Mouse (Mus musculus): ENCODE results near the gene Dcun1d1.

Dcun1d1 gene

GRCm38 (mm10) chr3:35937345-35937744 lies at the start of gene Dcun1d1:
Dcun1d1 (minus strand) TSS chr3:35937445.
- in situ Hi-C loops (cut with MboI; ENCODE audit: low sequenced_read_pairs), result no loop called here

GRCm38 (mm10) chr3:35986266-35986665 lies 49.0 kb upstream of the Dcun1d1 start:
- in situ Hi-C loops (cut with MboI; ENCODE audit: low sequenced_read_pairs), result loop anchor here (10.0 kb wide), 1 partner anchor 149 kb away; no protein-coding TSS in a partner anchor

GRCm38 (mm10) chr3:35973551-35973950 lies 36.3 kb upstream of the Dcun1d1 start:
- in situ Hi-C loops (cut with MboI; ENCODE audit: low sequenced_read_pairs), result loop anchor here (10.0 kb wide), 1 partner anchor 279 kb away; no protein-coding TSS in a partner anchor

- in situ Hi-C loops (cut with MboI; ENCODE audit: low sequenced_read_pairs), result loop anchor here (10.0 kb wide), 1 partner anchor 278 kb away; no protein-coding TSS in a partner anchor
Observed at GRCm38 (mm10) chr3:35972985-35973384, 35.7 kb upstream of the Dcun1d1 start.

GRCm38 (mm10) chr3:35971149-35971548 lies 33.9 kb upstream of the Dcun1d1 start:
- in situ Hi-C loops (cut with MboI; ENCODE audit: low sequenced_read_pairs), result loop anchor here (10.0 kb wide), 1 partner anchor 276 kb away; no protein-coding TSS in a partner anchor

- in situ Hi-C loops (cut with MboI; ENCODE audit: low sequenced_read_pairs), result loop anchor here (10.0 kb wide), 1 partner anchor 276 kb away; no protein-coding TSS in a partner anchor
Observed at GRCm38 (mm10) chr3:35970441-35970840, 33.2 kb upstream of the Dcun1d1 start.

GRCm38 (mm10) chr3:35967366-35967921 lies 30.2 kb upstream of the Dcun1d1 start:
- in situ Hi-C loops (cut with MboI; ENCODE audit: low sequenced_read_pairs), result no loop called here

- in situ Hi-C loops (cut with MboI; ENCODE audit: low sequenced_read_pairs), result no loop called here
Observed at GRCm38 (mm10) chr3:35966493-35966892, 29.2 kb upstream of the Dcun1d1 start.

GRCm38 (mm10) chr3:35964928-35965327 lies 27.7 kb upstream of the Dcun1d1 start:
- in situ Hi-C loops (cut with MboI; ENCODE audit: low sequenced_read_pairs), result no loop called here

- in situ Hi-C loops (cut with MboI; ENCODE audit: low sequenced_read_pairs), result no loop called here
Observed at GRCm38 (mm10) chr3:35963921-35964320, 26.7 kb upstream of the Dcun1d1 start.

GRCm38 (mm10) chr3:35963401-35963800 lies 26.2 kb upstream of the Dcun1d1 start:
- in situ Hi-C loops (cut with MboI; ENCODE audit: low sequenced_read_pairs), result no loop called here

GRCm38 (mm10) chr3:35962967-35963366 lies 25.7 kb upstream of the Dcun1d1 start:
- in situ Hi-C loops (cut with MboI; ENCODE audit: low sequenced_read_pairs), result no loop called here

GRCm38 (mm10) chr3:35957230-35957629 lies 20.0 kb upstream of the Dcun1d1 start:
- in situ Hi-C loops (cut with MboI; ENCODE audit: low sequenced_read_pairs), result no loop called here

- in situ Hi-C loops (cut with MboI; ENCODE audit: low sequenced_read_pairs), result no loop called here
Observed at GRCm38 (mm10) chr3:35954901-35955575, 17.8 kb upstream of the Dcun1d1 start.

- in situ Hi-C loops (cut with MboI; ENCODE audit: low sequenced_read_pairs), result no loop called here
Observed at GRCm38 (mm10) chr3:35953816-35954215, 16.6 kb upstream of the Dcun1d1 start.

- in situ Hi-C loops (cut with MboI; ENCODE audit: low sequenced_read_pairs), result no loop called here
Observed at GRCm38 (mm10) chr3:35953184-35953583, 15.9 kb upstream of the Dcun1d1 start.

- in situ Hi-C loops (cut with MboI; ENCODE audit: low sequenced_read_pairs), result no loop called here
Observed at GRCm38 (mm10) chr3:35948197-35948596, 11.0 kb upstream of the Dcun1d1 start.

- in situ Hi-C loops (cut with MboI; ENCODE audit: low sequenced_read_pairs), result no loop called here
Observed at GRCm38 (mm10) chr3:35940520-35941135, 3.4 kb upstream of the Dcun1d1 start.

- in situ Hi-C loops (cut with MboI; ENCODE audit: low sequenced_read_pairs), result no loop called here
Observed at GRCm38 (mm10) chr3:35940047-35940446, 2.8 kb upstream of the Dcun1d1 start.

- in situ Hi-C loops (cut with MboI; ENCODE audit: low sequenced_read_pairs), result no loop called here
Observed at GRCm38 (mm10) chr3:35933405-35933777, 3.9 kb downstream of the Dcun1d1 start.

- in situ Hi-C loops (cut with MboI; ENCODE audit: low sequenced_read_pairs), result no loop called here
Observed at GRCm38 (mm10) chr3:35932735-35933404, 4.4 kb downstream of the Dcun1d1 start.

Measured in CH12F3 (cell line).